Mouse (Mus musculus): ENCODE measurements around the gene Mxra8. TPM values are rescaled to one million over a fixed set of nuclear protein-coding genes. Genes with fewer than 3 reads are reported as not detected.

Gene Mxra8
- total RNA-seq, 2 experiments from 2014 or later, result 1.2 TPM; not detected in 1

GRCm38 (mm10) chr4:155859318-155859717 lies 19.8 kb downstream of the Mxra8 start:
- ATAC-seq (ENCODE audit: poor library complexity, severe bottlenecking), result no peak

- peak; percentile 92 for ATAC-seq (ENCODE audit: poor library complexity, severe bottlenecking)
Observed at GRCm38 (mm10) chr4:155861787-155862186, 22.3 kb downstream of the Mxra8 start.

GRCm38 (mm10) chr4:155863001-155863400 lies 23.5 kb downstream of the Mxra8 start, which contains the start of gene Tas1r3:
Gene Tas1r3, minus strand, starts transcription at chr4:155863362.
- no peak for ATAC-seq (ENCODE audit: poor library complexity, severe bottlenecking)

- ATAC-seq (ENCODE audit: poor library complexity, severe bottlenecking), result peak; percentile 30
Observed at GRCm38 (mm10) chr4:155868614-155869298, 29.3 kb downstream of the Mxra8 start.

- peak; percentile 98 for ATAC-seq (ENCODE audit: poor library complexity, severe bottlenecking)
Observed at GRCm38 (mm10) chr4:155869317-155870033, 30.0 kb downstream of the Mxra8 start, which contains the start of the genes Cptp and Ints11. Gene Cptp, minus strand, starts transcription at chr4:155869440. Gene Ints11, plus strand, starts transcription at chr4:155869546.

GRCm38 (mm10) chr4:155871404-155871803 lies 31.9 kb downstream of the Mxra8 start:
- no peak for ATAC-seq (ENCODE audit: poor library complexity, severe bottlenecking)

- ATAC-seq (ENCODE audit: poor library complexity, severe bottlenecking), result no peak
Observed at GRCm38 (mm10) chr4:155883587-155883986, 44.1 kb downstream of the Mxra8 start.

GRCm38 (mm10) chr4:155886330-155886729 lies 46.9 kb downstream of the Mxra8 start:
- peak; percentile 93 for ATAC-seq (ENCODE audit: poor library complexity, severe bottlenecking)

- ATAC-seq (ENCODE audit: poor library complexity, severe bottlenecking), result no peak
Observed at GRCm38 (mm10) chr4:155887674-155888073, 48.2 kb downstream of the Mxra8 start.

- ATAC-seq (ENCODE audit: poor library complexity, severe bottlenecking), result no peak
Observed at GRCm38 (mm10) chr4:155888181-155888580, 48.7 kb downstream of the Mxra8 start.

GRCm38 (mm10) chr4:155889316-155889715 lies 49.8 kb downstream of the Mxra8 start:
- ATAC-seq (ENCODE audit: poor library complexity, severe bottlenecking), result no peak

- 0 out of 2 replicates have a peak, but pooled peaks have one; percentile 6 for ATAC-seq (ENCODE audit: poor library complexity, severe bottlenecking)
Observed at GRCm38 (mm10) chr4:155891011-155891471, 51.6 kb downstream of the Mxra8 start.

- peak; percentile 72 for ATAC-seq (ENCODE audit: poor library complexity, severe bottlenecking)
Observed at GRCm38 (mm10) chr4:155891551-155892001, 52.1 kb downstream of the Mxra8 start, which contains the start of the genes Pusl1 and Acap3. Gene Pusl1, minus strand, starts transcription at chr4:155891781. Gene Acap3, plus strand, starts transcription at chr4:155891822.

- ATAC-seq (ENCODE audit: poor library complexity, severe bottlenecking), result peak; percentile 68
Observed at GRCm38 (mm10) chr4:155892017-155892416, 52.5 kb downstream of the Mxra8 start.

GRCm38 (mm10) chr4:155892438-155893211 lies 53.1 kb downstream of the Mxra8 start:
- peak; percentile 8; the same call in 1 of the 2 replicates for ATAC-seq (ENCODE audit: poor library complexity, severe bottlenecking)

- no peak for ATAC-seq (ENCODE audit: poor library complexity, severe bottlenecking)
Observed at GRCm38 (mm10) chr4:155893212-155893690, 53.8 kb downstream of the Mxra8 start.

Measured in megakaryocyte, adult 5-6 weeks (primary cell).